Mouse (Mus musculus) heart, postnatal 10 days (tissue): ENCODE results near the gene Apol9a. TPM values are rescaled to one million over a fixed set of nuclear protein-coding genes. Genes with fewer than 3 reads are reported as not detected.

ENCODE experiments used
- DNase-seq, 2 experiments: peaks; one replicate each; pipeline ENCODE4 v3.0.0; 2021
- intact Hi-C: fragments of 180-260 bp; cut with DNase I; formaldehyde crosslinking; loops from one replicate; pipeline ENCODE4 v1.15.1; 2025
- total RNA-seq, 2 experiments: library from RNA; stranded (reverse); gene quantifications; 2 replicates each; pipeline ENCODE4 v1.2.3; 2021

Gene Apol9a
- total RNA-seq, 2 experiments from 2014 or later, result 0.17 TPM; not detected in 1

GRCm38 (mm10) chr15:77354496-77354847 lies 56.5 kb downstream of the Apol9a start:
- intact Hi-C loops, result no loop called here
- no peak for DNase-seq

Other genes with a start within 250 kb of the Apol9a start
- gene Rbfox2, start 104.1 kb downstream of the Apol9a start, total RNA-seq, result 100 to 1,000 TPM; 134 to 153 TPM
- gene Apol7a, start 12.0 kb downstream of the Apol9a start, total RNA-seq, result under 1 TPM; 0.17 to 0.34 TPM
- under 1 TPM in 1 of 2 experiments, not detected in 1; 0.29 TPM for gene Apol7b, start 36.4 kb upstream of the Apol9a start, total RNA-seq
- not detected for gene Apol10a, start 65.9 kb upstream of the Apol9a start, total RNA-seq
- not detected for gene Apol11a, start 97.1 kb upstream of the Apol9a start, total RNA-seq
- gene Apol7c, start 122.2 kb upstream of the Apol9a start, total RNA-seq, result not detected
- not detected for gene 1700025B11Rik, start 150.8 kb upstream of the Apol9a start, total RNA-seq
- under 1 TPM; 0.22 to 0.36 TPM for gene Apol10b, start 185.0 kb upstream of the Apol9a start, total RNA-seq
- not detected for gene Gm36245, start 188.1 kb upstream of the Apol9a start, total RNA-seq
- gene Apol11b, start 232.2 kb upstream of the Apol9a start, total RNA-seq, result under 1 TPM; 0.17 to 0.77 TPM